Mouse (Mus musculus): ENCODE data around the gene Pdxp. TPM values are rescaled to one million over a fixed set of nuclear protein-coding genes. Genes with fewer than 3 reads are reported as not detected.

Pdxp gene
- total and polyA plus RNA-seq, 3 experiments: 21.5 to 25.4 TPM; not detected in 1

DNA sequence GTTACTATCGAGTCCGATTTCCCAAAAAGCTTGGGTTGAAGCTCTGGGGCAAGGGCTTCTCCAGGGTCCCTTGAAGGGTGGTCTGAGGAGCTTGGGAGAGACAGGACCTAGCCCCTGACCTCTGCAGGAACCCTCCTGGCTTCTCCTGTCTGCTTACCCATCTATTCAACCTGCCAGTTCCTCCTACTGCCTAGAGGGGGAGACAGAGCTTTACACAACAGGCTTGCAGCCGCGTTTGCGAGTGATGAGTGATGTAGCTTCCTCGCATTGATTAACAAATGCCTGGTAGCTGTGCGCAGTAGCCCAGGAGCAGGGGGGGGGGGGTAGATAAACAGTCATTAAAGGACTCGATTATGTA, 1.9 kb downstream of the Pdxp start:
- Histone ChIP-seq H3K4me3 (ENCODE audit: control insufficient read depth in 1 of 2, insufficient read depth in 1 of 2, low read depth in 2 of 2, low read length in 2 of 2) (peak overlapping the region; percentile 14 to 21; a peak in 3 of 4 replicates), H3K27me3 (ENCODE audit: control insufficient read depth in 1 of 2, insufficient read depth in 2 of 2, low read length in 2 of 2) (no peaks in the 10 kb centered on the region), H3K9me3 (replicated peaks; ENCODE audit: insufficient read depth, low read length) (no peaks in the 10 kb centered on the region), H3K36me3 (ENCODE audit: control insufficient read depth in 1 of 2, insufficient read depth in 2 of 2, low read length in 2 of 2) (peaks cover 0 to 13% of the 10 kb centered on the region in 2 experiments; a peak in 2 of 4 replicates), H3K4me1 (ENCODE audit: control insufficient read depth in 1 of 2, insufficient read depth in 2 of 2, low read length in 2 of 2) (peaks cover 4 to 34% of the 10 kb centered on the region in 2 experiments), H3K79me2 (ENCODE audit: control insufficient read depth, insufficient read depth, low read length, poor library complexity) (peaks cover 21% of the 10 kb centered on the region), H3K27ac (ENCODE audit: control insufficient read depth, low read depth, low read length) (no peak overlapping the region), H3K9ac (ENCODE audit: control insufficient read depth, low read depth, low read length, poor library complexity, severe bottlenecking) (peak overlapping the region; percentile 37; the same call in 1 of the 2 replicates)
- peak; percentile 88 for DNase-seq (ENCODE audit: low read depth, low spot score)
- TF ChIP-seq SIN3A (IDR thresholded peaks at IDR 0.05; ENCODE audit: low read length) (peak; percentile 53), CTCF (IDR thresholded peaks at IDR 0.05 in 2 of 3, conservative IDR thresholded peaks at IDR 0.05 in 1 of 3; ENCODE audit: control insufficient read depth in 1 of 3, insufficient read depth in 1 of 3, low read depth in 2 of 3, low read length in 3 of 3, poor library complexity in 1 of 3, severe bottlenecking in 1 of 3) (peak; percentile 87 to 95 (median 95)), ELF1 (IDR thresholded peaks at IDR 0.05; ENCODE audit: low read depth, low read length) (no peak), EP300 (IDR thresholded peaks at IDR 0.05; ENCODE audit: low read depth in 1 of 2, low read length in 2 of 2) (no peak), RAD21 (IDR thresholded peaks at IDR 0.05; ENCODE audit: low read depth, low read length) (peak; percentile 95), ZC3H11A (IDR thresholded peaks at IDR 0.05; ENCODE audit: low read depth, low read length) (peak; percentile 88), E2F4 (IDR thresholded peaks at IDR 0.05; ENCODE audit: borderline replicate concordance, low read depth, low read length) (no peak), NRF1 (IDR thresholded peaks at IDR 0.05; ENCODE audit: insufficient read depth, low read depth, low read length, poor library complexity, severe bottlenecking) (peak; percentile 45; the same call in 1 of the 2 replicates), SMC3 (IDR thresholded peaks at IDR 0.05; ENCODE audit: low read depth, low read length) (peak; percentile 87)

GRCm38 (mm10) chr15:78916052-78916826, 2.5 kb downstream of the Pdxp start:
- Histone ChIP-seq H3K4me3 (ENCODE audit: control insufficient read depth in 1 of 2, insufficient read depth in 1 of 2, low read depth in 2 of 2, low read length in 2 of 2) (peak overlapping the region; percentile 14 to 19; a peak in 3 of 4 replicates), H3K4me1 (ENCODE audit: control insufficient read depth in 1 of 2, insufficient read depth in 2 of 2, low read length in 2 of 2) (peaks cover 4 to 36% of the 10 kb centered on the region in 2 experiments), H3K9me3 (replicated peaks; ENCODE audit: insufficient read depth, low read length) (no peaks in the 10 kb centered on the region), H3K27me3 (ENCODE audit: control insufficient read depth in 1 of 2, insufficient read depth in 2 of 2, low read length in 2 of 2) (no peaks in the 10 kb centered on the region), H3K27ac (ENCODE audit: control insufficient read depth, low read depth, low read length) (no peak overlapping the region), H3K9ac (ENCODE audit: control insufficient read depth, low read depth, low read length, poor library complexity, severe bottlenecking) (peak overlapping the region; percentile 22; the same call in 1 of the 2 replicates), H3K36me3 (ENCODE audit: control insufficient read depth in 1 of 2, insufficient read depth in 2 of 2, low read length in 2 of 2) (peaks cover 0 to 15% of the 10 kb centered on the region in 2 experiments; a peak in 2 of 4 replicates), H3K79me2 (ENCODE audit: control insufficient read depth, insufficient read depth, low read length, poor library complexity) (peaks cover 21% of the 10 kb centered on the region)
- no peak for DNase-seq (ENCODE audit: low read depth, low spot score)
- TF ChIP-seq POLR2A (IDR thresholded peaks at IDR 0.05; ENCODE audit: control insufficient read depth in 1 of 2, insufficient read depth in 1 of 2, low read depth in 1 of 2, low read length in 2 of 2, poor library complexity in 1 of 2): no peak
- no peak for TF ChIP-seq MAFK (IDR thresholded peaks at IDR 0.05; ENCODE audit: borderline replicate concordance, low read depth, low read length)
- TF ChIP-seq TCF12 (IDR thresholded peaks at IDR 0.05; ENCODE audit: low read depth, low read length): no peak
- no peak for TF ChIP-seq ZMIZ1 (IDR thresholded peaks at IDR 0.05; ENCODE audit: low read depth, low read length)

All from MEL (cell line).